Mouse (Mus musculus): ENCODE data around the gene Hacd1.
"Not testable (repeated sequence)": the region's sequence is repeated elsewhere in the genome, so short reads cannot be mapped to it uniquely, and the experiment has no call there.

The Hacd1 gene

GRCm38 (mm10) chr2:14055566-14056331 is at the start of gene Hacd1:
Hacd1 (minus strand) TSS chr2:14056135.
- DNase-seq (ENCODE audit: low spot score): peak; percentile 84

- no peak for DNase-seq (ENCODE audit: low spot score)
Measured at GRCm38 (mm10) chr2:14103924-14104323, 48.0 kb upstream of the Hacd1 start.

DNA sequence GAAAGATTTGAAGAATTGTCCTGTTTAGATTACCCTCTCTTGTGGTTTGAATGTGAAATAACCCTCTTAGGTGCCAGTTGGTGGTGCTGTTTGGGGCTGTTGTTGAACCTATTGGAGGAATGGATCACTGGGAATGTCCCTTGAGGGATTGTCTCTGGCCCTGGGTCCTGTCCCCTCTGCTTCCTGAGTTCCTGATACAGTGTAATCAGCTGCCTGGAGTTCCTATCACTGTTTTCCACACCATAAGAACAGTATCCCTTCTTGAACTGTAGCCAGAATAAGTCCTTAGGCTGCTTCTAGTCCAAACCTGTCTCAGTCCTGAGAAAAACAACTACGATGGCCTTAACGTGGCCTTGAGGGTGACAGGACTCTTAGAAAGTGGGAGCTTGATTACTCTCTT is 46.7 kb upstream of the Hacd1 start:
- no peak for DNase-seq (ENCODE audit: low spot score)

GRCm38 (mm10) chr2:14100533-14100932 is 44.6 kb upstream of the Hacd1 start:
- DNase-seq (ENCODE audit: low spot score): no peak

DNA sequence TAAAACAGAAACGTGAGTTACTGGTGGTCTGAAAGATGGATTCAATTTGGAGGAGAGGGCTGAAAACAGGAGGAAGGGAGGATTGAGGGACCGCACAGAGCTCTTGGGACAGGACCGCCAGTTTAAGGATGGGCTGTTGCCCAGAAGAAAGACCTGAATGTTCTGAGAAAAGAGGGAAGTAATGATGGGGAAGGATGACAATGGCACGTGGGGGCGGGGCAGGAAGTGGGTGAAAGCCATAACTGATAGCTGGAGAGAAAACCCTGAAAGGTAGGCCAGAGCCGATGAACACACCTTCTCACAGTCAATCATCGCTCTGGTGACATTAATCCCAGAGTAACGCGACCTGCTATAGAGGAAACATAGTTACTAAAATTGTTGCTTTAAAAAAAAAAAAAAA is 22.6 kb upstream of the Hacd1 start:
- DNase-seq (ENCODE audit: low spot score): not testable (repeated sequence)

DNA sequence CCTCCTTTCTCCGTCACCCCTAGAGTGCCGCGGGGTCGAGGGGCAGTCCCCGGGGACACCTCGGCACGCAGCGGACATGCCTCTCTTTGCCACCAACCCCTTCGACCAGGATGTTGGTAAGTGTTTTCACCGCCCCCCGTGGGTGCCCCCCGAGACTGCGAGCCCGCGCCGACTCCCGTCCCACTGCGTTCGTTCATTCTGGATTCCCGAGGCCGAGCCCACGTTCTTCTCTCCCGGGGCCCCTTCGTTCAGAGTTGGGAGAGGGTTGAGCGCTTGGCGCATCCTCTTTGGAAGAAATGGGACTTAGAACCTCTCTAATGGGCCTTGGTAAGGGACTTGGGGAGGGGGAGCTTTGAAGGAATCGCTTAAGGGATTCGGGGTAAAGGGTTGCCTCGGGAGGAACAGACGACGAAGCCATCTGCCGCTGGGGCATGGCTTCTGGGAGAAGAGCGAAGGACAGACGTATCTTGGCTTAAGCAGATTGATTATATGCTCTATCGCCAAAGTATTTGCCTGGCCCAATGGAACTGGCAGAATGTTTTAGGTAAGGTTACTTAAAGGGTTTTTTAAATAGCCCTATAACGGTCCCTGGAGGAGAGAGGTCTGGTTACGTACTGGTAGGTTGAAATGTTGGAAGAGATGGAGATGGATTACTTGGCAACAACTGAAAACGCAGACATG is 18.4 kb upstream of the Hacd1 start:
- DNase-seq (ENCODE audit: low spot score): no peak

DNA sequence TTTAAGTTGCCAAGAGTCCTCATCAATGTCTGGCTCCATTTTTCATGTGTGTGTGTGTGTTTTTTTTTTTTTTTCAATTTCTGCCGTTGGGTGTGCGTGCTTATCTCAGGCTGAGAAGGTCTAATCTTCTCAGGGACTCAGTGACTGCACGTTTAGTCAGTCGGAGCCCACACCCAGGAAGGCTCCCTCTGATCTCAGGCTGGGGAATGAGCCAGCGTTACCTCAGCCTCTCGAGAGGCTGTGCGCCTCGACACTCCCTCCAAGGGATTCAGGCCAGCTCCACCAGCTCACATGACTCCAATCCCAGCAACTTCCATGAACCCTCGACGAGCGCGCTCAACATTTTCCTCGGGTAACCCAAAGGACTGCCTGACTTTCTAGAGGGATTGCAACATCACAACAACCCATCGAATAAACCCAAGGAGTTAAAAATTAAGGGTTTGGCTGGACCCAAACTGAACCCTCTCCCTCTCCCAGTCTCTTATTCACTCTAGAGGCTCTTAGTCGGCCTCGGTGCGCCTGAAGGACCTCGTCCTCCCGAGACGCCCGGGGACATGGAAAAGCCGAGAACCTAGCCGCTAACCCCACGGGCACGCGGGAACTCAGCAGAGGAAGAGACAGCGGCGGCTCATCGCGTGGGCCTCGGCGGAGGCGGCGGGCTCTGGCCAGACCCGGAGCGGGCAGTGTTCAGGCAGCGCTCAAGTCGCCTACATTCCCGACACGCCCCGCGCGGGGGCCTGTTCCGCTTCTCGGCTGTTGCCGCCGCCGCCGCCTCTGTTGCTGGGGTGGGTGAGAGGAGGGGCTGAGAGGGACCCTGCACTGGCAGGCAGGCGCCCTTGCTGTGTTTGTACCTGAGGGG is 17.7 kb upstream of the Hacd1 start, which contains the start of gene Stam:
Stam (plus strand) TSS at position 737 of the 859 bp plus-strand sequence.
- peak; percentile 92 for DNase-seq (ENCODE audit: low spot score)

DNA sequence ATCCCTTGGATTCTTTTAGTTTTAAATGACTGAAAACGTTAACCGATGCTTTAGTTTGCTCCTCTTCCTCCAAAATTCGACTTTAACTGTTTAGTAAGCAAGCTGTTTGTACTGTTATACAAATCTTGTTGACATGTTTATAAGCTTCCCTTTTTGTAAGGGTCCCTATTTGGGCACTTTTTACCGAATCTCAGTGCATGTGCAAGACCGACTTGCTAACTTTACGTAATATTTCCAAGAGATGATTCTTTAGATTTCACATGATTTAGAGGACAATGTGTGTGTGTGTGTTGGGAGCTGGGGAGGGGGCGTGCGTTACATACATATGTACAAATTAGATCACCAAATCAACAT is 17.1 kb upstream of the Hacd1 start:
- DNase-seq (ENCODE audit: low spot score): no peak

- no peak for DNase-seq (ENCODE audit: low spot score)
Measured at GRCm38 (mm10) chr2:14070466-14070865, 14.5 kb upstream of the Hacd1 start.

GRCm38 (mm10) chr2:14069027-14069426 is 13.1 kb upstream of the Hacd1 start:
- no peak for DNase-seq (ENCODE audit: low spot score)

GRCm38 (mm10) chr2:14065704-14066650 is 10.0 kb upstream of the Hacd1 start:
- no peak for DNase-seq (ENCODE audit: low spot score)

- peak; percentile 91 for DNase-seq (ENCODE audit: low spot score)
Measured at GRCm38 (mm10) chr2:14055168-14055565, 768 bp downstream of the Hacd1 start.

DNA sequence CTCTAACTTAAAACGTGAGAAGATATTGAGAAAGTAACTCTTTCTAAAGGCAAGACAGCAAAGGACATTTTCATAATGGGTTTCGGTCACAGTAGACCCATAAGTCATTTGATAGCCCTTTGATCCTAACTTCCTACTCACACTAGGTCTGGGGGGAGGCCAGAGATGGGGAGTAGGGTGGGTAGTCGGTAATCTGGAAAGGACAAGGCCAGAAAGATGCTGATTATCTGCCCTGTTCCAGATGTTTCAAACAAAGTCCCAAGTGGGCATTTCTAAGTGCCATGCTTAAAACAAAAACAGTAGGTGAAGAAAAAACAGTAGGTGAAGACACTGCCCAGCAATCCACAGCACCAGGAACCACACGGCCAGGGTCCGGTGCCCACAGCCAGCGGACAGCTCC is 1.2 kb downstream of the Hacd1 start:
- no peak for DNase-seq (ENCODE audit: low spot score)

GRCm38 (mm10) chr2:14054163-14054562 is 1.8 kb downstream of the Hacd1 start:
- no peak for DNase-seq (ENCODE audit: low spot score)

DNA sequence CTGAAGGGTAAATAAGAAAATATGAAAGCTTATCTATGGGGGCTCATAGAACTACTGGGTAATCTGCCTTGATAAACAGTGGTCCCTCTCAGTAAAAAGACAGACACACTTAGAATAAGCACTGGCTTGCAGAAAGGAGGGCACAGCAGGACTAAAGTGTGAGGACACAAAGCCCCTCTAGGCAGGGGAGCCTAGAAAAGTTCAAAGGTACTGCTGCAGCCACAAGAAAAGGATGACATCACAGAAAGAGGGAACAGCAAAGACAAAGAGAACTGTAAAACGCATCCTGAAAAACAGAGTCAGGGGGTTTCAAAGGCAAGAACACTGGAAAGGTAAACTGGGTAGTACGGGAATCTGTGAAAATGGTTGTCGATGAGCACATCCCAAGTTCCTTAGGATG is 2.3 kb downstream of the Hacd1 start:
- DNase-seq (ENCODE audit: low spot score): no peak

GRCm38 (mm10) chr2:14048808-14049207 is 7.1 kb downstream of the Hacd1 start:
- DNase-seq (ENCODE audit: low spot score): no peak

DNA sequence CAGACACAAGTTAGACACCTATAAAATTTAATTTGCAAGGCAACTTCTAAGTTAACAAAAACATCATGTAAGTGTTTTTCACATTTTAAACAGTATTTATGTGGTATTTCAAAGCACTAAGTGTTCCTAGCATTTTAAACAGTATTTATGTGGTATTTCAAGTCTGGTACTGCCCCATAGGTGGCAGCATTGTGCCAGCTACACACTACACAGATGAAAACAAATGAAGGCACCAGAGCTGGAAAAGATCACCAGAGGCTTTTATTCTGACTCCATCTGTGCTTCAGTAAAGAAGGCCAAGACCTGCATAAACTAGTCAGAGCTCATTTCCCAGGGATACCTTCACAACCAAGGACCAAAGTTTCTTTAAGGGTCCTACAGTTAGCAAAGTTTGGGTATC is 7.6 kb downstream of the Hacd1 start:
- peak; percentile 86 for DNase-seq (ENCODE audit: low spot score)

DNA sequence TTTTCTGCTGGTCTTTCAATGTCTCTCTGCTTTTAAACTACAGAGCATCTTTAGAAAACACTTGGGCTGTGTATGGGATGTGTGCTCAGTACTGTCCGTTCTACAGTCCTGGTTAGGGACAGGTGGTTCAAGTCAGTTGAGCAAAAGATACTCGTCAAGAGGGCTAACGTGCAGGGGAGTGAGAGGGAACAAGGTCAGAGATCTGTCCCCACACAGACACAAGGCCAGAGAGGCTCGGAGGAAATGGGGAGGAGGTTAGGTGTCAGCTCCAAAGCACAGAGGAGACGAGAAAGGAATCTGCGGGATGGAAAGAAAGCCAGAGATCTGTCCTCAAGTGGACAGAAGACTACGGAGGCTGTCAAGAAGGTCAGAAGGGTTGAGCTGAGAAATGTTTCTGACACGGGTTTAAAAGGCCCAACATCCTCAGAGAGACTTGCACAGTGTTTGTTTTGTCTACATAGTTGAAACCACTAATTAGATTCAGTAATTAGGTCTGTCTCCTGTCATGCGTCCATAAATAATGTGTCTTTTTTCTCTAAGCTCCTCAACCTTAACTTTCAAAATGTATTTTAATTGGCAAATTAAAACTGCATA is 12.3 kb downstream of the Hacd1 start:
- DNase-seq (ENCODE audit: low spot score): no peak

- DNase-seq (ENCODE audit: low spot score): no peak
Measured at GRCm38 (mm10) chr2:14043011-14043410, 12.9 kb downstream of the Hacd1 start.

DNA sequence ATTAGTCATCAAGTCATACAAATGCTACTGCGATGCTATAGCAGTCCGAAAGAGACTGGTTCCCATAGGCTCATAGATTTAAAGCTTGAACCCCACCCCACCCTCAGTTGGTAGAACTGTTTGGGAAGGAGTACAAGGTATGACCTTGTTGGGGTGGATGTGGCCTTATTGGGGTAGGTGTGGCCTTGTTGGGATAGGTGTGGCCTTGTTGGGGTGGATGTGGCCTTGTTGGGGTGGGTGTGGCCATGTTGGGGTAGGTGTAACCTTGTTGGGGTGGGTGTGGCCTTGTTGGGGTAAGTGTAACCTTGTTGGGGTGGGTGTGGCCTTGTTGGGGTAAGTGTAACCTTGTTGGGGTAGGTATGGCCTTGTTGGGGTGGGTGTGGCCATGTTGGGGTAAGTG is 14.7 kb downstream of the Hacd1 start:
- no peak for DNase-seq (ENCODE audit: low spot score)

DNA sequence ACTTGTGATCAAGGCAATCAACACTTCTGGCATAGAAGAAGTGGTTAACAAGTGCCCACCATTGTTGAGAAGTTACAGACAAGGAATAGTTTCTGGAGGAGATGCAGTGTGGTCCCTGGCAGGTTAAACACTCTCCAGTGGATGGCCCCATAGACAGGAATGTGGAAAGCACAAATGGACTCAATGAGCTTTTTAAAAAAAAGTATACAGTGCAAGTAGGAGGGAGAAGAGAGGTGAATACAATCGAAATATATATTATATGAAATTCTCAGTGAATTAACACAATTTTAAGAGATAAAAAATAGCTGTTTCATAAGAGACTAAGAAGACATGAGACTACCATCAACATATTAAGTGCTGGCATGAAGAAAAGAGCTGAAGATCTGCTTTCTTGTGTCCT is 36.7 kb downstream of the Hacd1 start:
- DNase-seq (ENCODE audit: low spot score): no peak
